Mouse (Mus musculus) urinary bladder, postnatal 14 days (tissue): ENCODE measurements around the gene Cr1l.
A peak's percentile ranks its signal among the peaks of the same experiment; 100 is the strongest.

Source experiments
- DNase-seq: peaks from one replicate; pipeline ENCODE4 v3.0.0; 2021; ENCODE audit warnings: low spot score

Gene Cr1l

DNA sequence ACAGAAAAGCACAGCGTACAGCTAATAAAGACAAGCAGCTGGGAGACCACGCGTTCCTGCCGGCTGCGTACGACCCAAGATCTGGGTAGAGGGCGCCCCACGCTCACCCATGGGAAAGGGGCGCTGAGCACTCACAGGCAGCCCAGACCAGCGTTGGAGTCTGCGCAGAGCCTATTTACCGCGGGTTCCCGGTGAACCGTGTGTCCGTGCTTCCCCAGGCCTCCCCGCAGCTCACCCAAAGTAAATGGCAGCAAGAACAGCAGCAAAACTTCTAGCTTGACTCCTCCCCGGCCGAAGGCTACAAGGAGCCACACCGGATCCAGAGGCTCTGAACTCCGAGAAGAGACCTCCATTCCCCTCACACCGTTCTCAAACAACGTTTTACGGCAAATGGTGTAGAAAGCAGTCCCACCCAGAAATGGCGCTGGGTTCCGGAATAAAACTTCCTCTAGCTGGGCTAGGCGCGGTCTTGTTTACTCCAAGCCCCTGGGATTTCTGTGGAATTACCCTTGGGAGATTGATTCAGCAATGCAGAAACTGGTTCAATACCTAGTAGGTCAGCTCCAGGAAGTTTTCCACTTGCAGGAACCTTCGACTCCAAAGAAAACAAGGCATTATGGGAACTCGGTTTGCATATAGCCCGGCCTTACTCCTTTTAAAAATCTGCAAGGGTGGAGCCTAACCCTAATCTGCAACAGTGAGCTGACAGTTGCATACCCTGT, at the start of gene Cr1l:
Gene Cr1l (minus strand): TSS at position 634 of the 722 bp plus-strand sequence.
- DNase-seq, result peak; percentile 86

DNA sequence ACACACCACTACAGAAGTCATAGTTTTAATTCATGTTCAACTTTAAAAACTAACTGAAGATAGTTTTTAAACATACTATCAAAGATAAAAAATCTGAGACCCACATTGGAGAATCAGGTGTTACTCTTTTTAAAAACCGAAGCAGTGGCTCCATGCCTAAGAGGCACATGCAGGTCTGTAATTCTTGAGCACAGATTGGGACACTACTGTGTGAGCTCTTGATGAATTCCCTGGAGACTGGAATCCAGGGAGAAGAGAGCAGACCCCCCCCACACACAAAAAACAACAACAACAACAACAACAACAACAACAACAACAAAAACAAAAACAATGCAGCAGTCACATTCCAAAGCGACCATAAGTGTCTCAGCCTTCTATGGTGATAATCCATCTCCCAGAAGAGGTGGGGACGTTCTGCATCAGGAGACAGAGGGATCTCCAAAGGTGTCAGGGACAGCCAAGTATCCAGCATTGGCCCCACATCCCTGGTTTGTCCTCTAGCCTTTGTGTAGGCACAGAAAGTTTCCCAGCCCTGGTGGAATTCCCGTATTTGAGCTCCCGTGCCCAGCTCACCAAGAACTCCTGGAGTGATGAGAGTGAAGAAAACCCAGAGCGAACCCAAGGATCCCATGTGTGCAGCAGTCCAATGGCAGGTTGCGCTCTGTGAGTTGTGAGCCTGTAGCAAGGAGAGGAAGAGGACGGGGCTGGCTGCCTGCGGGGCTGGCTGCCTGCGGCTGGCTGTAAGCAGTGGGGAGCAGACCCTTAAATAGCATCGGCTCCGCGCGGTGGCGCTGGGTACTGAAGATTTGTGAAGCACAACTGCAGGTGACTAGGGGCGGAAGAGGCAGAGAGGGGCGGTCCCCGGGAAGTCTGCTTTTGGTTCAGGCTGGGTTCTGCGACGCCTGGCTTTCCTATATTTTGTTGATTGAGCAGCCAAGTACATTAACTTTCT, 44.9 kb upstream of the Cr1l start, which contains the start of gene Cr2:
Gene Cr2 (minus strand): TSS at position 737 of the 952 bp plus-strand sequence.
- peak; percentile 40 for DNase-seq

DNA sequence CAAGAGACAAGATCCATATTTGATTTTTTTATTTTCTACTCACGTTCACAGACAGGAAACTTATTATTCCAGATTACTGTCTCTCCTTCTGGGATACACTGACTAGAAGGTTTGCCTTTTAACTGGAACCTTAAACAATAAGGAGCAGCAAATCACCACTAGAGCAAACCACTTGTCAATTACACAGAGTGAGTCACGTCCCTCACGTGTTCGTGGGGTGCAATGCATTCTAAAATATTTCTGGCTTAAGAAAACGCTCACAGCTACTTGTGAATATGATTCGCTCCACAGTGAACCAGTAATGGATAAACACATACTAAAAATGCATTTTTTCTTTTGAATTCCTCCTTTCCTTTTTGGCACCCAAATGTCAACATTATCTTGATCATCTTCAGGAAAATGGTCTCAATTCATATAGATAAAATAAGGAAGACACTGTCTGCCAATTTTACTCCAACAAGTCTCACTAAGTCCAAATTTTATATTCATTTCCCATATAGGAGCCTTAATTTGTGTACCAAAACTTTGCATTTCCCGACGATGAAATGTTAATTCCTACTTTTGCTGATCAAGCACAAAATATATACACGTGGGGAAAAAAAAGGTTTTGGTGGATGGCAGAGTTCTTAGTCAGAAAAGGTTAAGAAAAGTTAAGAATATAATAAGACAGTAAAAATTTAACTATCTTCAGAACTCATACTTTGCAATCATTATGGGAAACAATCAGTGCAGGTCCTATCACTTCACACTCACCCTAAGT, 33.8 kb upstream of the Cr1l start:
- no peak for DNase-seq

DNA sequence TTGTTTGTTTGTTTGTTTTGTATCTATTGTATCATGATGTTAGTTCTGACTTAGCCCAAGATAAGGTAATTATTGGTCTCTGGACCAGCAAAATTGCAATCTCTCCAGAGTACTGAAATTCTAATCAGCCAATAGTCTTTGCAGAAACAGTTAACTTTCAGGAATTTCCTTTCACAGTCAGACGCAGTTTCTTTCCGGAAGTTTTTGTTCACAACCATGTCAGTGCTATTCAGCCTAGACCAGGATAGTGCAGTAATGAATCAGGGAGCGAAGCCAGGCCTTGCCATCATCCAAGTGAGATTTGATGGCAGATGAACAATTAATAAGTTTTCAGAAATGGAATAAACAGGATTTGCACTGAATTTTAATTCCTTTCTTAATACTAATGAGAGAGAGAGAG, 684 bp upstream of the Cr1l start:
- DNase-seq, result no peak

DNA sequence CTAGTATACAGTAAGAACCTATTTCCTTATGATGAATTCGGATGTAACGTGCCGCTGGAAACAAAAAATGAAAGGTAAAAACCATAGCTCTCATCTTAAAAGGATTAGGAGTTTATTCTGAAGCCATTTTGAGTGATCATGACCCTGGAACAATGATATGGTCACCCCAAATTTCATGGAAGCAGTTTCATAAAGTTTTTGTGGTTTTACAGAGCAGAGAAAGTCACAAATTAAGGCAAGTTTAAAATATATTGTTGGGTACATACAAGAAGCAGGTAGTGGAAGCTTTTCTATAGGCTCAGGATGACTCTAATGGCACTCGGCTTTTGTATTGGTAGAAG, 259 bp upstream of the Cr1l start:
- no peak for DNase-seq

DNA sequence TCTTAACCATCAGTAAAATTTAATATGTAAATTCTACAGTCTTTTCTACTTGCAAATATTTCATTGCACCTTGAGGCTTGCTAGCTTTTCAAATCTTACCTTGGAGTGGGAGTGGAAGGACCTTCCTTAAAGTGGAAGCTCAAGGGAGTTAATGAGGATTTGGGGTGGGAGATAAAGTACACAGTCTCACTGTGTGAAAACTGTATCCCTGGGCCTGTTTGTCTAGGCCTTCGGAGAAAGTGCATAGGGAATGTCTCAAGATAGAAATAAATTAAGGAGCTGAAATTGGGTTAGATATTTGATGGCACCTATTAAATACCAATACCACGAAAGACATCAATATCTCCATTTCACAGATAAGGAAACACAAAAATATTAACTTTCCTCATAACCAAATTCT, 907 bp downstream of the Cr1l start:
- DNase-seq, result no peak

DNA sequence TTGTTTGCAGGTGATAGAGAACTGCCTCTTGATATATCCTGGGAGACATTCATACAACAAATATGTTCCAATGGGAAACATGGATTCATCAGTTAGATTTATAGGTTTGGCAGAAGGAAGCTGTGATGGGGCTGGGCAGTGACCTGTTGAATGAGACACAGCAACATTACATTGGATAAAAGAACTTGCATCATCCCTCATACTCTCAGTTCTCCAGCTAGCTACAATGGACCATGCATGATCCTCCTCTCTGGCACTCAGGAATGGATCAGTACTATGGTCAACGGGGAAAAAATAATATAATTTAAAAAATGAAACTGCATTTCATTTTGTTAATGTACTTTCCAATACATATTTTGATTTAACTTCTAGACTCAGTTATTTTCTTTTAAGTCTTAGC, 1.5 kb downstream of the Cr1l start:
- DNase-seq, result no peak

DNA sequence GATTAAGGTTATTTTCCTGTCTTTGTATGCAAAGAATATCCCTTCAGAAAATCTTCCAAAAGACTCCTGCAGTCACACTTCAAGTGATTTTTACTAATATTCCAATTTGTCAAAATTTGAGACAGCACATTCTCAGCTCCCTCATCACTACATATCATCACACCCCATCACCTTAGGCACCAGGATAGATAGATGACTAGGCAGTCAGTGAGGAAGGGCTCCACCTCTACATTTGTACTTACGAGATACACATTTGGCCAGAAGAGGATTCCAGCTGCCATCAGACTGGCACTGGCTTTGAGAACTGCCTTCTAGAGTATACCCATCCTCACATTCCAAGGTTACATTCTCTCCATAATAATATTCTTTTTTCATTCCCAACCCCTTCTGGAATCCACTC, 17.0 kb downstream of the Cr1l start:
- DNase-seq, result no peak

DNA sequence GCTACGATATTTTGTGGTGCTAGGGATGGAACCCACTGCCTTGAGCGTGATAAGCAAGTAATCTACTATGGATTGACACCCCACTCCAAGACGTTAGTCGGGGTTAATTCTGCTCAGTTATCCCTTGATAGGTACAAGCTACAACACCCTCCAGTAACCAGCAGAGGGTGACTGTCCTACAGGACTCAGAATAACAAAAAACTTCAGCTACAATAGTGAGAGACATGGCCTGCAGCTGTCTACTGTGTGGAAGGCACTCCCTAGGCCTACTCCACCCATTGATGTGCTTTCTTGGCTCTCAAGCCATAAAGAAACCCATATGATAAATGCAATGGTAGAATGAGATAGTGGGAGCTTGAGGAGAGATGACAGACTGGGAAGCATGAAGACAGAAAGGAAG, 17.8 kb downstream of the Cr1l start:
- DNase-seq, result no peak

DNA sequence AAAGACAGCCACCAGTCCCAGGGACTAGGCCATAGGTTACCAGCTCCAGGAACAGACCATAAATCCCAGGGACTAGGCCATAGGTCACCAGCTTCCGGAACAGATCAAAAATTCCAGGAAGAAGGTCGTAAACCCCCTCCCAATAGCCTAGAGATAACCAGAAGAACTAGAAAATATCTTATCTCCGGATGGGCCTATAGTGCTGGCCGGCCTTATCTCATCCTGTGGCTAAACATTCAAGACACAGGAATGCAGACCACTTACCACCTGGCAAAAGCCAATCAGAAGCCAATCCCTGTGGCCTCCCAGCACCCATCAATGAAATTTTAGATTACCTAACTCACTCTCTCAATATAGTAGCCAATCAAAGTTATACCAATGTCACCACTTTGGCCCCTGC, 30.7 kb downstream of the Cr1l start:
- DNase-seq, result no peak

DNA sequence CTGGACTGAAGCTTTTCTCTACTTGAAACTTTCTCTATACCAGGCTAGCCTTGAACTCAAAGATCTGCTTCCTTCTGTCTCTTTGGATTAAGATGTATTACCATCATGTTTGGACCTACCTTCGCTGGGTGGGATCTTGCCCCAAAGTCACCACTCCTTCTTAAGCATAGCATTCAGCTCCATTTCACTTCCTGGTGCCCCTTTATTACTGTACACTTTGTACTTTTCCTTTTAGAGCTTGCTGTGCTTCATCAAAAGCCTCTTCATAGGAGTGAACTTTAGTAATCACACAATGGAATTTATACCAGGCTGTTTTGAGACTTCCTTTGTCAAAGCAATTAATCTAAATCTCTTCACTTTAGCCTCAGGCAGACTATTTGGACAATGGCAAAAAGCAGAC, 33.4 kb downstream of the Cr1l start:
- DNase-seq, result no peak

DNA sequence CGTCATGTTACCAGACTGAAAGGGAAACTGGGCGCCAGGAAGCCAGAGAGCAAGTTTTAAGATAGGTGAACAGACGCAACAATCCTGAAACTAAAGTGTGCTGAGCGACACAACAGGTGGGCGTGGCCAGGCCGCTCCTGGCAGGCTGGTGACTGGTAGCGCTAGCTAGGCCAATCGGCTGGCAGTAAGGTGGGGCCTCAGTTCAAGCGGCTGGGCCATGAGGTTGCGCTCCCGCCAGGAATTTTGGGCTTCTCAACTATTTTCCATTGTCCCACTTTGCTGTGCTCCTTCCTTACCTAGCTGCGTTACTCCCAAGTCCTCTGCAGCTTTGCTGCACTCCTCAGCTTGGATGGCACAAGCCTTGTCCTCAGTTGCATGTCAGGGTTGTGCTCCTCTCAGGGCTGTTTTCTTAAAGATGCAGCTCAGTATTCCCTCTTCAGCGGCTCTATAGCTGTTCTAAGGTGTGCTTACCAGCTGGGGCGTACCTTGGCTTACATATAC, 39.1 kb downstream of the Cr1l start, which contains the start of gene Cd46:
Gene Cd46 (minus strand): TSS at position 30 of the 501 bp plus-strand sequence.
- DNase-seq, result peak; percentile 83

DNA sequence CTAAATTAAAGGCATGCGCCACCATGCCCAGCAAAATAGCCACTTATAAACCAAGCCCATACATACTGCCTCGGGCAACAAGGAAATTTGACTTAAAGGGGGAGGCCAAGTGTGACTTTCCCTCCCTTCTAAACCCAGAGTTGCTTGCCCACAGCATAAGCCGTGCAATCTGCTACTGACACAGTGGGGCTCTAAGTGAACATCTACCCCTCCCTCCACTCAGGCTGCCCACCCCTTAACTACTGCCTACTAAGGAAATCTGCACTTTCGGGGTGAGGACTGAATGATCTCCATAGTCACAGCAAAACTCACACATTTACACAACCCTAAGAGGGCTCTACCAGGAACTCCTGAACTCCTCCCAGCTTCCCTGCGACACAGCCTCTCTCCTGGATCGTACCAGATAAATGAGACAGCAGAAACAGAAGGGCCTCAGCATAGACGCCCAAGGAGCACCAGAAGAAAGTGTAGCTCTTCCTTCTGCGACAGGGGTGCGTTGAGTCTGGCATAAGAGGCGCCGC, 39.6 kb downstream of the Cr1l start:
- DNase-seq, result no peak

DNA sequence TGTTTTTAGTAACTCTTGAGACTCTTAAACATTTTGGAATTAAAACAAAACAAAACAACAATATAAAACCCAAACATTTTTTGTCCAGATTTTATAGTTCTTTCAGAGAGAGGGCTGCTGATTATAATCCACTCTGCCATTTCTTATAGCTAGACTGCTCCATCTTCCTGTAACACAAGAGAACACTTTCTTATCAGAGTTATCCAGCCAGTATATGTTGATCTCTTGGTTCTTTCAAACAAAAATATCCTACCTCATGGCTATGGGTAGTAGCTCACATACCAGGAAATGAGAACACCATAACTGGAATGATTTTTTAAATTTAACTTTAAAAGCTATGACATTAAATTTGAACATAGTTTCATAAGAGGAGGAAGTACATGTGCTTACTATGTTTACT, 49.2 kb downstream of the Cr1l start:
- DNase-seq, result no peak
